Mouse (Mus musculus): ENCODE measurements around the gene Flnb. TPM values are rescaled to one million over a fixed set of nuclear protein-coding genes. Genes with fewer than 3 reads are reported as not detected.
A peak's percentile ranks its signal among the peaks of the same experiment; 100 is the strongest.

Gene Flnb
- polyA plus RNA-seq, 1 experiment from 2014 or later: 8.6 TPM

- no peaks in the 10 kb centered on the region for H3K9me3 ChIP-seq
- H3K4me2 ChIP-seq (replicated peaks): no peak overlapping the region
- H3K27me3 ChIP-seq: no peaks in the 10 kb centered on the region
- H3K9ac ChIP-seq (replicated peaks): no peak overlapping the region
- no peaks in the 10 kb centered on the region for H3K36me3 ChIP-seq
- no peak overlapping the region for H3K27ac ChIP-seq (replicated peaks)
- no peak overlapping the region for H3K4me3 ChIP-seq
- H3K4me1 ChIP-seq: peaks cover 4% of the 10 kb centered on the region; the same call in 1 of the 2 replicates
- 79% methylated on average over 6 of the region's 6 CpGs for WGBS
- ATAC-seq (replicated peaks): no peak
These were observed 174.4 kb downstream of the Flnb start for GRCm38 (mm10) chr14:7992158-7992557.

- Histone ChIP-seq H3K9me3 (no peaks in the 10 kb centered on the region), H3K4me1 (peaks cover 5% of the 10 kb centered on the region; the same call in 1 of the 2 replicates), H3K9ac (replicated peaks) (no peak within 1 kb of the TSS), H3K36me3 (no peaks in the 10 kb centered on the region), H3K27ac (replicated peaks) (no peak within 1 kb of the TSS), H3K27me3 (0 out of 2 replicates have a peak, but pooled peaks cover 5% of the 10 kb centered on the region), H3K4me2 (replicated peaks) (no peak within 1 kb of the TSS), H3K4me3 (no peak within 1 kb of the TSS)
- 72% methylated on average over 8 of the region's 8 CpGs for WGBS
- ATAC-seq (replicated peaks): no peak
These were observed 176.6 kb downstream of the Flnb start, which contains the start of gene Dnase1l3 for GRCm38 (mm10) chr14:7994271-7994767. Gene Dnase1l3, minus strand, starts transcription at chr14:7994573.

GRCm38 (mm10) chr14:7997255-7997696 lies 179.5 kb downstream of the Flnb start:
- H3K4me3 ChIP-seq: 0 out of 2 replicates have a peak overlapping the region, but pooled peaks have one; percentile 6
- H3K9me3 ChIP-seq: no peaks in the 10 kb centered on the region
- no peak overlapping the region for H3K9ac ChIP-seq (replicated peaks)
- H3K4me1 ChIP-seq: peaks cover 8% of the 10 kb centered on the region
- no peak overlapping the region for H3K27ac ChIP-seq (replicated peaks)
- 2% methylated on average over 15 of the region's 15 CpGs for WGBS
- ATAC-seq (replicated peaks): peak; percentile 61
- peaks cover 19% of the 10 kb centered on the region for H3K27me3 ChIP-seq
- peak overlapping the region; percentile 25; the same call in 1 of the 2 replicates for H3K4me2 ChIP-seq (replicated peaks)
- no peaks in the 10 kb centered on the region for H3K36me3 ChIP-seq

GRCm38 (mm10) chr14:7999030-7999429 lies 181.3 kb downstream of the Flnb start:
- Histone ChIP-seq H3K27ac (replicated peaks) (no peak overlapping the region), H3K27me3 (peaks cover 19% of the 10 kb centered on the region), H3K9me3 (no peaks in the 10 kb centered on the region), H3K4me3 (no peak overlapping the region), H3K4me2 (replicated peaks) (no peak overlapping the region), H3K36me3 (no peaks in the 10 kb centered on the region), H3K4me1 (peaks cover 18% of the 10 kb centered on the region), H3K9ac (replicated peaks) (no peak overlapping the region)
- 76% methylated on average over 3 of the region's 3 CpGs for WGBS
- no peak for ATAC-seq (replicated peaks)

- Histone ChIP-seq H3K4me2 (replicated peaks) (no peak overlapping the region), H3K27ac (replicated peaks) (no peak overlapping the region), H3K9ac (replicated peaks) (no peak overlapping the region), H3K4me1 (peaks cover 22% of the 10 kb centered on the region), H3K27me3 (peaks cover 19% of the 10 kb centered on the region), H3K36me3 (no peaks in the 10 kb centered on the region), H3K4me3 (no peak overlapping the region), H3K9me3 (no peaks in the 10 kb centered on the region)
- WGBS: 83% methylated on average over 5 of the region's 5 CpGs
- no peak for ATAC-seq (replicated peaks)
These were observed 181.7 kb downstream of the Flnb start for GRCm38 (mm10) chr14:7999435-7999834.

- WGBS: 85% methylated on average over 5 of the region's 5 CpGs
- Histone ChIP-seq H3K27me3 (peaks cover 19% of the 10 kb centered on the region), H3K4me3 (no peak overlapping the region), H3K4me1 (peaks cover 25% of the 10 kb centered on the region), H3K4me2 (replicated peaks) (no peak overlapping the region), H3K9me3 (no peaks in the 10 kb centered on the region), H3K36me3 (no peaks in the 10 kb centered on the region), H3K9ac (replicated peaks) (no peak overlapping the region), H3K27ac (replicated peaks) (no peak overlapping the region)
- no peak for ATAC-seq (replicated peaks)
These were observed 182.5 kb downstream of the Flnb start for GRCm38 (mm10) chr14:8000247-8000646.

Other genes with a start within 250 kb of the Flnb start
- gene Gm3558, start 249.4 kb upstream of the Flnb start, polyA plus RNA-seq (2015; fragmentation: Nextera tagmentation; extraction: Ambion mirVana): 2.7 and 3.2 TPM in 2 replicates
- not detected in 2 replicates for gene Gm10338, start 222.4 kb upstream of the Flnb start, polyA plus RNA-seq (2015; fragmentation: Nextera tagmentation; extraction: Ambion mirVana)
- not detected in 2 replicates for gene Gm10128, start 174.0 kb upstream of the Flnb start, polyA plus RNA-seq (2015; fragmentation: Nextera tagmentation; extraction: Ambion mirVana)
- gene Gm26661, start 26.4 kb upstream of the Flnb start, polyA plus RNA-seq (2015; fragmentation: Nextera tagmentation; extraction: Ambion mirVana): not detected in 2 replicates
- gene Gm45521, start 139.3 kb downstream of the Flnb start, polyA plus RNA-seq (2015; fragmentation: Nextera tagmentation; extraction: Ambion mirVana): not detected in 2 replicates
- gene Dnase1l3, start 176.6 kb downstream of the Flnb start, polyA plus RNA-seq (2015; fragmentation: Nextera tagmentation; extraction: Ambion mirVana): 0.09 TPM in 2 replicates
- gene Abhd6, start 184.9 kb downstream of the Flnb start, polyA plus RNA-seq (2015; fragmentation: Nextera tagmentation; extraction: Ambion mirVana): 33.0 and 33.6 TPM in 2 replicates

Data from forebrain, embryonic 15.5 days (tissue).